16 mouse cellular contexts compared by ENCODE assay signal in genomic region chr11:80168611-80169249, GRCm38 (mm10). TPM values are rescaled to one million over a fixed set of nuclear protein-coding genes. Genes with fewer than 3 reads are reported as not detected.
DNase-seq lines count a peak whose midpoint lies in the region; ATAC-seq and TF ChIP-seq lines count a peak whose summit lies in the region.
"Had no signal": no experiment of that assay in that cellular context is flagged by ENCODE, and none has a peak within 500 bp of the region (broad histone marks: within the 10 kb centered on the region; RNA-seq: fewer than 3 reads in every experiment).

No protein-coding gene starts in this region.

- no peak overlapping the region for H3K27ac ChIP-seq in heart, embryonic 12.5 days (ENCODE audit: poor library complexity, severe bottlenecking)
- H3K27ac ChIP-seq in spleen, adult 2 months (ENCODE audit: insufficient read depth, low read length): peak overlapping the region; percentile 65
- peak overlapping the region; percentile 77 for H3K27ac ChIP-seq in intestine, postnatal 0 days (ENCODE audit: low read depth, low read length)
- peak overlapping the region; percentile 45 for H3K27ac ChIP-seq in stomach, postnatal 0 days (replicated peaks)
- no peak overlapping the region for H3K27ac ChIP-seq in midbrain, embryonic 14.5 days (replicated peaks; ENCODE audit: low read depth, low read length)
- H3K27ac ChIP-seq: heart, embryonic 13.5 days; liver, embryonic 13.5 days; neural tube, embryonic 13.5 days had no signal

- DNase-seq in heart, adult 11 months: peak; percentile 96
- DNase-seq in spleen, adult 2 months (ENCODE audit: low read depth in 1 of 2, low spot score in 2 of 2): peak in 1 of 2 experiments; percentile 19
- DNase-seq in spleen, postnatal 14 days (ENCODE audit: low spot score in 2 of 2): no peak
- no peak for DNase-seq in stomach, postnatal 0 days (ENCODE audit: low spot score)
- no peak for DNase-seq in midbrain, embryonic 14.5 days
- DNase-seq in ovary, postnatal 14 days (ENCODE audit: low spot score): no peak
- DNase-seq: adrenal gland, adult 8-10 months; gastrocnemius, postnatal 25 days; kidney, postnatal 10 days; liver, embryonic 13.5 days; thymus, postnatal 4 days had no signal

- peaks cover 4% of the 10 kb centered on the region for H3K4me1 ChIP-seq in heart, embryonic 12.5 days (replicated peaks)
- peaks cover 12% of the 10 kb centered on the region for H3K4me1 ChIP-seq in spleen, adult 2 months (ENCODE audit: control insufficient read depth, insufficient read depth, insufficient read length)
- H3K4me1 ChIP-seq in intestine, postnatal 0 days (replicated peaks; ENCODE audit: control insufficient read depth, insufficient read depth, low read length): no peaks in the 10 kb centered on the region
- H3K4me1 ChIP-seq in stomach, postnatal 0 days (replicated peaks; ENCODE audit: control insufficient read depth, insufficient read depth): no peaks in the 10 kb centered on the region
- H3K4me1 ChIP-seq in midbrain, embryonic 14.5 days (ENCODE audit: control insufficient read depth, insufficient read depth, low read length): no peaks in the 10 kb centered on the region
- H3K4me1 ChIP-seq: heart, embryonic 13.5 days; neural tube, embryonic 13.5 days had no signal

- no peaks in the 10 kb centered on the region for H3K27me3 ChIP-seq in heart, embryonic 12.5 days (replicated peaks)
- H3K27me3 ChIP-seq in spleen, adult 2 months (ENCODE audit: control insufficient read depth, insufficient read depth, low read length): no peaks in the 10 kb centered on the region
- H3K27me3 ChIP-seq in intestine, postnatal 0 days (replicated peaks; ENCODE audit: control insufficient read depth, insufficient read depth, low read length): no peaks in the 10 kb centered on the region
- no peaks in the 10 kb centered on the region for H3K27me3 ChIP-seq in stomach, postnatal 0 days (ENCODE audit: control insufficient read depth, insufficient read depth, low read length)
- no peaks in the 10 kb centered on the region for H3K27me3 ChIP-seq in midbrain, embryonic 14.5 days (ENCODE audit: control insufficient read depth, insufficient read depth, low read length)
- H3K27me3 ChIP-seq: heart, embryonic 13.5 days; liver, embryonic 13.5 days; neural tube, embryonic 13.5 days had no signal

- WGBS in heart, embryonic 12.5 days: 57% methylated on average over 4 of the region's 4 CpGs
- WGBS in spleen, adult 2 months: 69% methylated on average over 4 of the region's 4 CpGs
- WGBS in intestine, postnatal 0 days: 41% methylated on average over 4 of the region's 4 CpGs
- WGBS in stomach, postnatal 0 days: 72% methylated on average over 4 of the region's 4 CpGs
- WGBS in midbrain, embryonic 14.5 days: 82% methylated on average over 4 of the region's 4 CpGs

- H3K4me3 ChIP-seq in heart, embryonic 12.5 days: no peak overlapping the region
- H3K4me3 ChIP-seq in spleen, adult 2 months (ENCODE audit: extremely low read depth, insufficient read depth, insufficient read length): no peak overlapping the region
- H3K4me3 ChIP-seq in intestine, postnatal 0 days (ENCODE audit: low read depth, low read length): no peak overlapping the region
- no peak overlapping the region for H3K4me3 ChIP-seq in stomach, postnatal 0 days (ENCODE audit: low read depth, low read length)
- no peak overlapping the region for H3K4me3 ChIP-seq in midbrain, embryonic 14.5 days (replicated peaks; ENCODE audit: low read depth, low read length)
- H3K4me3 ChIP-seq: heart, embryonic 13.5 days; liver, embryonic 13.5 days; neural tube, embryonic 13.5 days had no signal

- no peak for TF ChIP-seq CTCF in spleen, adult 2 months (IDR thresholded peaks at IDR 0.05; ENCODE audit: extremely low read depth, insufficient read depth, insufficient read length, insufficient replicate concordance)
- no peak for TF ChIP-seq CTCF in intestine, postnatal 0 days (IDR thresholded peaks at IDR 0.05; ENCODE audit: low read depth)
- TF ChIP-seq CTCF in stomach, postnatal 0 days (IDR thresholded peaks at IDR 0.05; ENCODE audit: low read depth): no peak

- no peak overlapping the region for H3K9ac ChIP-seq in heart, embryonic 12.5 days
- no peak overlapping the region for H3K9ac ChIP-seq in intestine, postnatal 0 days (ENCODE audit: low read depth, low read length)
- H3K9ac ChIP-seq in stomach, postnatal 0 days (ENCODE audit: low read length): no peak overlapping the region
- H3K9ac ChIP-seq in midbrain, embryonic 14.5 days (replicated peaks; ENCODE audit: low read length): no peak overlapping the region
- H3K9ac ChIP-seq: heart, embryonic 13.5 days; liver, embryonic 13.5 days; neural tube, embryonic 13.5 days had no signal

- TF ChIP-seq POLR2A in spleen, adult 2 months (IDR thresholded peaks at IDR 0.05; ENCODE audit: low read depth, low read length): no peak

- no peak overlapping the region for H3K4me2 ChIP-seq in heart, embryonic 12.5 days
- H3K4me2 ChIP-seq in intestine, postnatal 0 days (replicated peaks; ENCODE audit: low read depth): no peak overlapping the region
- no peak overlapping the region for H3K4me2 ChIP-seq in stomach, postnatal 0 days (replicated peaks; ENCODE audit: low read depth)
- H3K4me2 ChIP-seq in midbrain, embryonic 14.5 days (ENCODE audit: low read length): no peak overlapping the region
- H3K4me2 ChIP-seq: heart, embryonic 13.5 days; liver, embryonic 13.5 days; neural tube, embryonic 13.5 days had no signal

- no peak for TF ChIP-seq EP300 in stomach, postnatal 0 days (optimal IDR thresholded peaks at IDR 0.05)

- no peak for ATAC-seq in heart, embryonic 12.5 days (ENCODE audit: insufficient number of reproducible peaks, low FRiP score)
- ATAC-seq in intestine, postnatal 0 days: peak; percentile 73
- ATAC-seq in stomach, postnatal 0 days (ENCODE audit: low FRiP score, low TSS enrichment): peak; percentile 48
- no peak for ATAC-seq in midbrain, embryonic 14.5 days (ENCODE audit: low FRiP score, low TSS enrichment)
- ATAC-seq: inflammation-experienced regulatory T-cells, adult 6 months had no signal

- H3K9me3 ChIP-seq in heart, embryonic 12.5 days (replicated peaks): no peaks in the 10 kb centered on the region
- H3K9me3 ChIP-seq in intestine, postnatal 0 days (ENCODE audit: control insufficient read depth): no peaks in the 10 kb centered on the region
- H3K9me3 ChIP-seq in stomach, postnatal 0 days (ENCODE audit: control insufficient read depth, low read length): no peaks in the 10 kb centered on the region
- no peaks in the 10 kb centered on the region for H3K9me3 ChIP-seq in midbrain, embryonic 14.5 days (ENCODE audit: control insufficient read depth, low read length)
- H3K9me3 ChIP-seq: heart, embryonic 13.5 days; liver, embryonic 13.5 days; neural tube, embryonic 13.5 days had no signal

- H3K36me3 ChIP-seq in heart, embryonic 12.5 days: no peaks in the 10 kb centered on the region
- H3K36me3 ChIP-seq in spleen, adult 2 months (ENCODE audit: control insufficient read depth, insufficient read depth, low read length): no peaks in the 10 kb centered on the region
- H3K36me3 ChIP-seq in intestine, postnatal 0 days (ENCODE audit: control insufficient read depth, insufficient read depth): peaks cover 16% of the 10 kb centered on the region; the same call in 1 of the 2 replicates
- no peaks in the 10 kb centered on the region for H3K36me3 ChIP-seq in stomach, postnatal 0 days (ENCODE audit: control insufficient read depth, insufficient read depth, low read length)
- H3K36me3 ChIP-seq in midbrain, embryonic 14.5 days (ENCODE audit: control insufficient read depth, insufficient read depth, low read length): no peaks in the 10 kb centered on the region
- H3K36me3 ChIP-seq: heart, embryonic 13.5 days; neural tube, embryonic 13.5 days had no signal

RNA-seq across cellular contexts. Expression of gene Adap2, which starts 14.8 kb away (rescaled TPM):
- 0.51 and 0.92 TPM in 2 replicates for polyA plus RNA-seq in heart, embryonic 12.5 days (2016; fragmentation: Nextera tagmentation; extraction: Ambion mirVana)
- 12.6 and 16.4 TPM in 2 replicates for polyA plus RNA-seq in spleen, adult 2 months (2012; rRNA removed)
- 11.7 and 11.9 TPM in 2 replicates for polyA plus RNA-seq in intestine, postnatal 0 days (2015; fragmentation: Nextera tagmentation; extraction: Ambion mirVana)
- 3.6 and 5.4 TPM in 2 replicates for polyA plus RNA-seq in stomach, postnatal 0 days (2015; fragmentation: Nextera tagmentation; extraction: Ambion mirVana)
- polyA plus RNA-seq in midbrain, embryonic 14.5 days (2014; fragmentation: Nextera tagmentation; extraction: Ambion mirVana): 2.2 and 3.2 TPM in 2 replicates

RNA-seq across cellular contexts. Expression of gene Rnf135, which starts 14.9 kb away (rescaled TPM):
- polyA plus RNA-seq in heart, embryonic 12.5 days (2016; fragmentation: Nextera tagmentation; extraction: Ambion mirVana): 9.4 and 10.5 TPM in 2 replicates
- 7.3 and 10.0 TPM in 2 replicates for polyA plus RNA-seq in spleen, adult 2 months (2012; rRNA removed)
- 8.9 and 9.1 TPM in 2 replicates for polyA plus RNA-seq in intestine, postnatal 0 days (2015; fragmentation: Nextera tagmentation; extraction: Ambion mirVana)
- 7.5 and 8.8 TPM in 2 replicates for polyA plus RNA-seq in stomach, postnatal 0 days (2015; fragmentation: Nextera tagmentation; extraction: Ambion mirVana)
- 1.5 and 3.0 TPM in 2 replicates for polyA plus RNA-seq in midbrain, embryonic 14.5 days (2014; fragmentation: Nextera tagmentation; extraction: Ambion mirVana)

RNA-seq across cellular contexts. Expression of gene Tefm, which starts 26.8 kb away (rescaled TPM):
- 27.0 and 27.2 TPM in 2 replicates for polyA plus RNA-seq in heart, embryonic 12.5 days (2016; fragmentation: Nextera tagmentation; extraction: Ambion mirVana)
- 1.9 and 2.2 TPM in 2 replicates for polyA plus RNA-seq in spleen, adult 2 months (2012; rRNA removed)
- 15.0 and 16.3 TPM in 2 replicates for polyA plus RNA-seq in intestine, postnatal 0 days (2015; fragmentation: Nextera tagmentation; extraction: Ambion mirVana)
- polyA plus RNA-seq in stomach, postnatal 0 days (2015; fragmentation: Nextera tagmentation; extraction: Ambion mirVana): 18.6 and 20.5 TPM in 2 replicates
- polyA plus RNA-seq in midbrain, embryonic 14.5 days (2014; fragmentation: Nextera tagmentation; extraction: Ambion mirVana): 24.0 and 25.4 TPM in 2 replicates

RNA-seq across cellular contexts. Expression of gene Rhot1, which starts 40.1 kb away (rescaled TPM):
- polyA plus RNA-seq in heart, embryonic 12.5 days (2016; fragmentation: Nextera tagmentation; extraction: Ambion mirVana): 64.3 and 68.0 TPM in 2 replicates
- polyA plus RNA-seq in spleen, adult 2 months (2012; rRNA removed): 4.0 and 5.4 TPM in 2 replicates
- polyA plus RNA-seq in intestine, postnatal 0 days (2015; fragmentation: Nextera tagmentation; extraction: Ambion mirVana): 20.7 and 21.3 TPM in 2 replicates
- polyA plus RNA-seq in stomach, postnatal 0 days (2015; fragmentation: Nextera tagmentation; extraction: Ambion mirVana): 28.4 and 30.4 TPM in 2 replicates
- polyA plus RNA-seq in midbrain, embryonic 14.5 days (2014; fragmentation: Nextera tagmentation; extraction: Ambion mirVana): 67.9 and 86.3 TPM in 2 replicates

Comparison
In these comparisons a context has a peak if more than half of its experiments do, and no peak if none do; other contexts are left out.
1. ATAC-seq: peak in intestine, postnatal 0 days (single experiment) and stomach, postnatal 0 days (single experiment); none in heart, embryonic 12.5 days (single experiment) and midbrain, embryonic 14.5 days (single experiment).
2. H3K27ac ChIP-seq: peak in spleen, adult 2 months (single experiment), intestine, postnatal 0 days (single experiment) and stomach, postnatal 0 days (single experiment); none in heart, embryonic 12.5 days (single experiment) and midbrain, embryonic 14.5 days (single experiment).